13 mouse cellular contexts compared by ENCODE assay signal in the genomic region with DNA sequence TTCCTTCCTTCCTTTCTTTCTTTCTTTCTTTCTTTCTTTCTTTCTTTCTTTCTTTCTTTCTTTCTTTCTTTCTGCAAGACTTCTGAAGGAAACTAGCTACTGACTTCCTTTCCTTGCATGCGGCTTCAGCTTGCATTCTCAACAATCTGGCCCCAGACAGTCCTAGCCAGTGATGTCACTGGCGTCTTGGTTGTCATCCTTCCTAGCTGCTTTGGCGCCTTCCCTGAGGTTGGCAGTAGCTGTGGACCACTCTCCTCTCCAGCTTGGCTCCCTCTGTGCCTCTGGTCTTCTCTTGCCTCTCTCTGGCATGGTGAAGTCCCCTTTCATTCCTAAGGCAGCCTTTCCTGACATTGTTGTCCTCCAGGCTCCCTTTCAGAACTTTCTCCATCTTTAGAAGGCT. TPM values are rescaled to one million over a fixed set of nuclear protein-coding genes. Genes with fewer than 3 reads are reported as not detected.
A peak's percentile ranks its signal among the peaks of the same experiment; 100 is the strongest.
DNase-seq lines count a peak whose midpoint lies in the region.
"Had no signal": no experiment of that assay in that cellular context is flagged by ENCODE, and none has a peak within 500 bp of the region (broad histone marks: within the 10 kb centered on the region; RNA-seq: fewer than 3 reads in every experiment).

No protein-coding gene starts in this region.

- peak; percentile 76 to 86 for DNase-seq in cerebellum, postnatal 10 days
- no peak for DNase-seq in cerebellum, adult 9-10 months
- DNase-seq in heart, adult 11 months: peak; percentile 83
- DNase-seq in heart, adult 8-10 months (ENCODE audit: low spot score): no peak
- DNase-seq in right cerebral cortex, postnatal 10 days (ENCODE audit: low spot score in 2 of 2): peak; percentile 53 to 58
- DNase-seq in right cerebral cortex, adult 18-20 months: no peak
- DNase-seq in lung, postnatal 4 days: no peak
- DNase-seq: adrenal gland, adult 8-10 months; adrenal gland, postnatal 14 days; adrenal gland, postnatal 36 days; B cell, adult 2 months; cerebellum, adult 11-12 months; forebrain, postnatal 0 days had no signal

RNA-seq across cellular contexts. Expression of gene Cnnm2, which starts 15.5 kb away (rescaled TPM):
- 1 to 10 TPM; 5.2 to 8.4 (median 6.0) TPM for total RNA-seq in heart, adult 8-10 months (2022)

Comparison
In these comparisons a context has a peak if more than half of its experiments do, and no peak if none do; other contexts are left out.
1. DNase-seq: peak in cerebellum, postnatal 10 days (2 of 2), heart, adult 11 months (single experiment) and right cerebral cortex, postnatal 10 days (2 of 2); none in cerebellum, adult 9-10 months (single experiment), heart, adult 8-10 months (single experiment), right cerebral cortex, adult 18-20 months (single experiment) and lung, postnatal 4 days (0 of 2).